Comparison of ENCODE assay signal across 9 mouse cellular contexts in genomic region chr4:56802669-56803150, GRCm38 (mm10). TPM values are rescaled to one million over a fixed set of nuclear protein-coding genes. Genes with fewer than 3 reads are reported as not detected.
DNase-seq lines count a peak whose midpoint lies in the region; ATAC-seq and TF ChIP-seq lines count a peak whose summit lies in the region.
"Had no signal": no experiment of that assay in that cellular context is flagged by ENCODE, and none has a peak within 500 bp of the region (broad histone marks: within the 10 kb centered on the region; RNA-seq: fewer than 3 reads in every experiment).

No protein-coding gene starts in this region.

- DNase-seq in left cerebral cortex, adult 2 months (ENCODE audit: extremely low spot score in 1 of 2, low spot score in 2 of 2): no peak
- no peak for DNase-seq in left cerebral cortex, postnatal 25 days (ENCODE audit: low spot score in 2 of 2)
- DNase-seq in limb, embryonic 14.5 days (ENCODE audit: low spot score): no peak
- no peak for DNase-seq in cerebellum, adult 9-10 months
- no peak for DNase-seq in spleen, postnatal 36 days (ENCODE audit: low spot score in 2 of 2)

- no peaks in the 10 kb centered on the region for H3K27me3 ChIP-seq in limb, embryonic 14.5 days (ENCODE audit: control insufficient read depth, insufficient read depth, low read length)

- H3K4me2 ChIP-seq in limb, embryonic 14.5 days (replicated peaks; ENCODE audit: low read depth, low read length, severe bottlenecking): peak overlapping the region; percentile 68

- H3K9me3 ChIP-seq in limb, embryonic 14.5 days (ENCODE audit: control insufficient read depth, low read length): no peaks in the 10 kb centered on the region

- intact Hi-C loops in left cerebral cortex, adult 2 months (cut with DNase I): no loop called here
- intact Hi-C loops in left cerebral cortex, postnatal 25 days (cut with DNase I): no loop called here

- peaks cover 54% of the 10 kb centered on the region for H3K36me3 ChIP-seq in limb, embryonic 14.5 days (ENCODE audit: control insufficient read depth, insufficient read depth, low read length)

- H3K27ac ChIP-seq in left cerebral cortex, adult 2 months: peak overlapping the region; percentile 92
- peak overlapping the region; percentile 6; the same call in 1 of the 2 replicates for H3K27ac ChIP-seq in embryonic fibroblast, embryonic 13.5 days (ENCODE audit: insufficient read depth, low read length)
- peak overlapping the region; percentile 69 for H3K27ac ChIP-seq in limb, embryonic 14.5 days (replicated peaks; ENCODE audit: low read depth, low read length)
- H3K27ac ChIP-seq in olfactory bulb, adult 2 months (ENCODE audit: insufficient read depth, low read depth, low read length): peak overlapping the region; percentile 70; the same call in 1 of the 2 replicates

- H3K4me1 ChIP-seq in embryonic fibroblast, embryonic 13.5 days (ENCODE audit: control insufficient read depth, insufficient read depth, low read length): peaks cover 3% of the 10 kb centered on the region
- H3K4me1 ChIP-seq in limb, embryonic 14.5 days (ENCODE audit: control insufficient read depth, insufficient read depth, low read length): peaks cover 5% of the 10 kb centered on the region; the same call in 1 of the 2 replicates
- H3K4me1 ChIP-seq in olfactory bulb, adult 2 months (ENCODE audit: control insufficient read depth, insufficient read depth, low read length): no peaks in the 10 kb centered on the region

- H3K9ac ChIP-seq in limb, embryonic 14.5 days (ENCODE audit: low read depth, low read length, severe bottlenecking): peak overlapping the region; percentile 85

- 0 out of 2 replicates have a peak, but pooled peaks have one; percentile 14 for ATAC-seq in limb, embryonic 14.5 days (ENCODE audit: low FRiP score, low read depth)
- ATAC-seq in activated CD4-positive, CD25-positive, alpha-beta regulatory T cell, adult 4 months: no peak

- TF ChIP-seq POLR2A in embryonic fibroblast, embryonic 13.5 days (IDR thresholded peaks at IDR 0.05; ENCODE audit: low read depth, low read length): no peak
- no peak for TF ChIP-seq POLR2A in limb, embryonic 14.5 days (IDR thresholded peaks at IDR 0.05; ENCODE audit: borderline replicate concordance, extremely low read depth, insufficient read depth, insufficient read length)
- no peak for TF ChIP-seq POLR2A in olfactory bulb, adult 2 months (IDR thresholded peaks at IDR 0.05; ENCODE audit: insufficient read depth, low read depth, low read length)

- no peak for TF ChIP-seq CTCF in left cerebral cortex, adult 2 months (IDR thresholded peaks at IDR 0.05)
- TF ChIP-seq CTCF in embryonic fibroblast, embryonic 13.5 days (IDR thresholded peaks at IDR 0.05; ENCODE audit: borderline replicate concordance, insufficient read depth, low read length): no peak
- no peak for TF ChIP-seq CTCF in olfactory bulb, adult 2 months (IDR thresholded peaks at IDR 0.05; ENCODE audit: insufficient read depth, low read depth, low read length)

- 2% methylated on average over 25 of the region's 25 CpGs for WGBS in limb, embryonic 14.5 days
- WGBS in olfactory bulb, adult 2 months: 1% methylated on average over 25 of the region's 25 CpGs

- H3K4me3 ChIP-seq in left cerebral cortex, adult 2 months: peak overlapping the region; percentile 71
- peak overlapping the region; percentile 80 for H3K4me3 ChIP-seq in embryonic fibroblast, embryonic 13.5 days (ENCODE audit: insufficient read depth, low read length)
- H3K4me3 ChIP-seq in limb, embryonic 14.5 days (replicated peaks; ENCODE audit: low read length): peak overlapping the region; percentile 84
- H3K4me3 ChIP-seq in olfactory bulb, adult 2 months (ENCODE audit: insufficient read depth, low read depth, low read length): peak overlapping the region; percentile 88

RNA-seq across cellular contexts. Expression of gene Fam206a, which starts 0.6 kb away (rescaled TPM):
- total RNA-seq in left cerebral cortex, adult 2 months (2021): 10 to 100 TPM; 17.5 to 18.1 TPM
- 10 to 100 TPM; 19.2 to 20.3 TPM for total RNA-seq in left cerebral cortex, postnatal 25 days (2021)
- polyA plus RNA-seq in embryonic fibroblast, embryonic 13.5 days (2011; ENCODE audit: insufficient read length, low read depth, missing spikeins): 18.9 and 20.3 TPM in 2 replicates
- 12.7 and 13.7 TPM in 2 replicates for polyA plus RNA-seq in limb, embryonic 14.5 days (2012; rRNA removed)
- 18.5 and 19.4 TPM in 2 replicates for polyA plus RNA-seq in limb, embryonic 14.5 days (2014; fragmentation: Nextera tagmentation; extraction: Ambion mirVana)
- not detected in 2 replicates for polyA plus RNA-seq in olfactory bulb, adult 2 months (2012; ENCODE audit: insufficient read depth, insufficient read length, low replicate concordance, missing spikeins)
- polyA plus RNA-seq in activated CD4-positive, CD25-positive, alpha-beta regulatory T cell, adult 4 months (2017; shearing (Covaris generic)): 10 to 100 TPM; 13.3 to 18.0 TPM

RNA-seq across cellular contexts. Expression of gene Elp1, which starts 0.6 kb away (rescaled TPM):
- total RNA-seq in left cerebral cortex, adult 2 months (2021): 10 to 100 TPM; 54.3 to 63.2 TPM
- total RNA-seq in left cerebral cortex, postnatal 25 days (2021): 10 to 100 TPM; 63.5 to 65.1 TPM
- 41.6 and 51.3 TPM in 2 replicates for polyA plus RNA-seq in embryonic fibroblast, embryonic 13.5 days (2011; ENCODE audit: insufficient read length, low read depth, missing spikeins)
- 60.8 and 65.1 TPM in 2 replicates for polyA plus RNA-seq in limb, embryonic 14.5 days (2012; rRNA removed)
- 72.3 and 84.0 TPM in 2 replicates for polyA plus RNA-seq in limb, embryonic 14.5 days (2014; fragmentation: Nextera tagmentation; extraction: Ambion mirVana)
- polyA plus RNA-seq in olfactory bulb, adult 2 months (2012; ENCODE audit: insufficient read depth, insufficient read length, low replicate concordance, missing spikeins): not detected in 2 replicates
- 10 to 100 TPM; 19.3 to 20.3 TPM for polyA plus RNA-seq in activated CD4-positive, CD25-positive, alpha-beta regulatory T cell, adult 4 months (2017; shearing (Covaris generic))

RNA-seq across cellular contexts. Expression of gene Actl7a, which starts 59.5 kb away (rescaled TPM):
- not detected for total RNA-seq in left cerebral cortex, adult 2 months (2021)
- not detected for total RNA-seq in left cerebral cortex, postnatal 25 days (2021)
- polyA plus RNA-seq in embryonic fibroblast, embryonic 13.5 days (2011; ENCODE audit: insufficient read length, low read depth, missing spikeins): not detected in 2 replicates
- not detected in 2 replicates for polyA plus RNA-seq in limb, embryonic 14.5 days (2012; rRNA removed)
- 0.12 TPM in 1 of 2 replicates, not detected in the other for polyA plus RNA-seq in limb, embryonic 14.5 days (2014; fragmentation: Nextera tagmentation; extraction: Ambion mirVana)
- not detected in 2 replicates for polyA plus RNA-seq in olfactory bulb, adult 2 months (2012; ENCODE audit: insufficient read depth, insufficient read length, low replicate concordance, missing spikeins)
- not detected for polyA plus RNA-seq in activated CD4-positive, CD25-positive, alpha-beta regulatory T cell, adult 4 months (2017; shearing (Covaris generic))
- total RNA-seq: adrenal gland, postnatal 14 days had no signal

Comparison
In these comparisons a context has a peak if more than half of its experiments do, and no peak if none do; other contexts are left out.
1. H3K27ac ChIP-seq: peak in every context shown above with its lines; median percentile 92 in left cerebral cortex, adult 2 months; 70 in olfactory bulb, adult 2 months; 69 in limb, embryonic 14.5 days; 6 in embryonic fibroblast, embryonic 13.5 days.